Mouse (Mus musculus): ENCODE results near the gene Ndufa11.

DNA sequence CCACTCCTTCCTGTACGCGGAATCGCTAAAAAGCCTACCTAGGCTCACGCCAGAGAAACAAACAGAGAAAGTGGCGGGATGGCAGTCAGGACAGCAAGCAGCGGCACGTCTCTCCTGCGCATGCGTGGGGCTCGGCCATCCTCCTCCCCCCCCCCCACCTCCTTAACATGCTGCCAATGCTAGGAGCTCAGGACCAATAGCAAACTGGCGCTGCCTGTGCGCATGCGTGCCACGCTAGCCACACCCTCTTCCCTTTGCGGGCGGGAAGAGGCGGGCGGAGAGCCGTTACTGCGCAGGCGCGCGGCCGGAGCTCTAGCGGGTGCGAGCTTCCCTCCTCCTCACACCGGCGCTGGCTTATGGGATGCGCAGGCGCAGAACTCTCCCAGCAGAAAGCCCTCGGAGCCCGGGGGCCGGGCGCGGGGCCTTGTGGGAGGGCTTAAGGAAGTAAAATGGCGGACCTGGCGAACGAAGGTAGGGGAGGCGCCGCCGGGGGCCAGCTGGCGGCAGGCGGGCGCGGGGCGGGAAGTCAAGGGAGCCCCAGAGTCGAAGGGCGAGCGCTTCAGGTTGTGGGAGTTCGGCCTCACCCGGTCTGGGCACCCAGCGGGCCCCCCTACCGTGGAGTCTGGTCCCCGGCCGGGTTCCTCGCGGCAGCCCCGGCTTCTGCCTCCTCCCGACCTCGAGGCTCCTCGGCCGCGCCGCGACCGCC lies 44.5 kb upstream of the Ndufa11 start, which contains the start of gene Ranbp3:
- TF ChIP-seq GATA1 (IDR thresholded peaks at IDR 0.05; ENCODE audit: borderline replicate concordance, low read length), result no peak
- TF ChIP-seq FLI1 (IDR thresholded peaks at IDR 0.05; ENCODE audit: low read length), result no peak
